Mouse (Mus musculus): Measurements from ENCODE around the gene Mta3. TPM values are rescaled to one million over a fixed set of nuclear protein-coding genes. Genes with fewer than 3 reads are reported as not detected.

Mta3 gene
- polyA plus RNA-seq, 1 experiment = 30.5 TPM

DNA sequence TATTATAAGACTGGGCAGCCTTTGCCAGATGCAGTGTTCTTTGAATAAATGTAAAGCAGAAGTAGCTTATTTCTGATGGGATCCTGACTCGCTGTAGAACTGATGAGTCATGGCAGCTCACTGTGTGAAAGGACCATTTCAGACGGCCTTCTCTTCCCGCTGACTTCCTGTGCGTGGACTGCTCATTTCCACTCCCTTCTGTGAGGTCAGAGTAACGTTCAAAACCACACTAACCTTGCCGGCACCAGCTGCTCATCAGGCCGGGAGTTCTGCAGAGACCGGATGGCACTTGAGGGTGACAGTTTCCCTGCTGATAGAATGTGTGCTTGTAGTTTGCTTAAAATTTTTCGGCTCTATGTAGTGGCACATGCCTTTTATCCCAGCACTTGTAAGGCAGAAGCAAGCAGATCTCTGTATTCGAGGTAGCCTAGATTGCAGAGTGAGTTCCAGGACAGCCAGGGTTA, 26.2 kb downstream of the Mta3 start:
- peak overlapping the region; percentile 53 for H3K27ac ChIP-seq (ENCODE audit: insufficient read depth, low read length)
- WGBS = 1% methylated on average over 10 of the region's 10 CpGs
- no peaks in the 10 kb centered on the region for H3K27me3 ChIP-seq (ENCODE audit: control insufficient read depth, insufficient read depth, low read length)
- no peak overlapping the region; the same call in 1 of the 2 replicates for H3K4me3 ChIP-seq (ENCODE audit: extremely low read depth, insufficient read depth, insufficient read length)
- TF ChIP-seq CTCF (IDR thresholded peaks at IDR 0.05; ENCODE audit: extremely low read depth, insufficient read depth, insufficient read length, insufficient replicate concordance) (no peak), POLR2A (IDR thresholded peaks at IDR 0.05; ENCODE audit: low read depth, low read length) (no peak)
- DNase-seq (ENCODE audit: low read depth in 1 of 2, low spot score in 2 of 2) = peak; percentile 54 to 72
- H3K36me3 ChIP-seq (ENCODE audit: control insufficient read depth, insufficient read depth, low read length) = no peaks in the 10 kb centered on the region
- H3K4me1 ChIP-seq (ENCODE audit: control insufficient read depth, insufficient read depth, insufficient read length) = peaks cover 16% of the 10 kb centered on the region; the same call in 1 of the 2 replicates

DNA sequence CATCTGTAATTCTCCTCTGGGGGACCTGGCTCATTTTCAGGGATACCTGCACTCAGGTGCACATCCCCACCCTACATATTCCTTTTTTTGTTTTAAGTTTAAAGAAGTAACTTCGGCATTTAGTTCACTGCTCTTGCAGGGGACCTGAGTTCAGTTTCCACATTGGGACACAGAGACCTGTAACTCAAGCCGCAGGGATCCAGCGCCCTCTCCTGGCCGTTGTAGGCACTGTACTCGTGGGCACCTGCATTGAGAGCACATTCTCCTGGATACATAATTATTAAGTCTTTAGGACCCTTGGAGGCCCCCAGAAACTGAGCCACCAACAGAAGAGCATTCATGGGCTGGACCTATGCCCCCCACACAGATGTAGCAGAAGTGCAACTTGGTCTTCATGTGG, 26.8 kb downstream of the Mta3 start:
- TF ChIP-seq POLR2A (IDR thresholded peaks at IDR 0.05; ENCODE audit: low read depth, low read length) (no peak), CTCF (IDR thresholded peaks at IDR 0.05; ENCODE audit: extremely low read depth, insufficient read depth, insufficient read length, insufficient replicate concordance) (peak; percentile 99)
- 23% methylated on average over 5 of the region's 5 CpGs for WGBS
- no peaks in the 10 kb centered on the region for H3K27me3 ChIP-seq (ENCODE audit: control insufficient read depth, insufficient read depth, low read length)
- no peak overlapping the region for H3K27ac ChIP-seq (ENCODE audit: insufficient read depth, low read length)
- DNase-seq (ENCODE audit: low read depth in 1 of 2, low spot score in 2 of 2) = peak; percentile 53 to 80
- peaks cover 16% of the 10 kb centered on the region; the same call in 1 of the 2 replicates for H3K4me1 ChIP-seq (ENCODE audit: control insufficient read depth, insufficient read depth, insufficient read length)
- no peaks in the 10 kb centered on the region for H3K36me3 ChIP-seq (ENCODE audit: control insufficient read depth, insufficient read depth, low read length)
- no peak overlapping the region for H3K4me3 ChIP-seq (ENCODE audit: extremely low read depth, insufficient read depth, insufficient read length)

- 79% methylated on average over 9 of the region's 9 CpGs for WGBS
- DNase-seq (ENCODE audit: low read depth in 1 of 2, low spot score in 2 of 2) = no peak
- H3K27me3 ChIP-seq (ENCODE audit: control insufficient read depth, insufficient read depth, low read length) = no peaks in the 10 kb centered on the region
- no peak overlapping the region for H3K4me3 ChIP-seq (ENCODE audit: extremely low read depth, insufficient read depth, insufficient read length)
- peaks cover 12% of the 10 kb centered on the region for H3K36me3 ChIP-seq (ENCODE audit: control insufficient read depth, insufficient read depth, low read length)
- TF ChIP-seq CTCF (IDR thresholded peaks at IDR 0.05; ENCODE audit: extremely low read depth, insufficient read depth, insufficient read length, insufficient replicate concordance) (no peak), POLR2A (IDR thresholded peaks at IDR 0.05; ENCODE audit: low read depth, low read length) (no peak)
- H3K4me1 ChIP-seq (ENCODE audit: control insufficient read depth, insufficient read depth, insufficient read length) = peaks cover 5% of the 10 kb centered on the region; the same call in 1 of the 2 replicates
- no peak overlapping the region for H3K27ac ChIP-seq (ENCODE audit: insufficient read depth, low read length)
These were observed 30.7 kb downstream of the Mta3 start for GRCm38 (mm10) chr17:83736701-83737100.

- Histone ChIP-seq H3K36me3 (ENCODE audit: control insufficient read depth, insufficient read depth, low read length) (peaks cover 12% of the 10 kb centered on the region), H3K27me3 (ENCODE audit: control insufficient read depth, insufficient read depth, low read length) (no peaks in the 10 kb centered on the region), H3K4me1 (ENCODE audit: control insufficient read depth, insufficient read depth, insufficient read length) (no peaks in the 10 kb centered on the region), H3K4me3 (ENCODE audit: extremely low read depth, insufficient read depth, insufficient read length) (no peak overlapping the region), H3K27ac (ENCODE audit: insufficient read depth, low read length) (no peak overlapping the region)
- no peak for DNase-seq (ENCODE audit: low read depth in 1 of 2, low spot score in 2 of 2)
- TF ChIP-seq POLR2A (IDR thresholded peaks at IDR 0.05; ENCODE audit: low read depth, low read length) = no peak
- no peak for TF ChIP-seq CTCF (IDR thresholded peaks at IDR 0.05; ENCODE audit: extremely low read depth, insufficient read depth, insufficient read length, insufficient replicate concordance)
- WGBS = 92% methylated on average over 8 of the region's 8 CpGs
These were observed 31.8 kb downstream of the Mta3 start for GRCm38 (mm10) chr17:83737775-83738174.

DNA sequence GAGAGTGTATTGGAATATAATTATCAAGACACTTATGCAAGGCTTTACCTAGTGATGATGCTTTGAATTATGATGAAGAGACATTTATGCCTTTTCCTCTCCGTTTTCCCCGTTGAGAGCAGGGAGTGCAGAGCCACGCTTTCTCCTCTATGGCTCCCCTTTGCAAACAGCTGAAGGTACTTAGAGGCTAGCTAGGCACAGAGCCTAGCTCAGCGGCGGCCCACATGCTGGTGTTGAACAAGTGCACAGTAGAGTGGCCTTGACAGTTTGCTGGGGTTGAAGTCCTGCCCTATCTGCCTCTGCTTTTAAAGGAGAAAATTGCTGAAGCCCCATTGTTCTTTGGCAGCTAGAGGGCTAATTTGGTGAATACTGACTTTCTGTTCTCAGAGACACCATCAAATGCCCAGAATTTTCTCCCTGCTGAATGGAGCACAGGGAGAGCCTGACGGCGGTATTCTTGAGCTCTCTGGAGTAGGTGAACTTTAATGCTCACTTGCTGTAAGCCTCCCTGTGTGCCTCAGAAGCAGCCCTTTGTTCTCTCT, 34.2 kb downstream of the Mta3 start:
- H3K36me3 ChIP-seq (ENCODE audit: control insufficient read depth, insufficient read depth, low read length) = peaks cover 14% of the 10 kb centered on the region
- TF ChIP-seq POLR2A (IDR thresholded peaks at IDR 0.05; ENCODE audit: low read depth, low read length) (no peak), CTCF (IDR thresholded peaks at IDR 0.05; ENCODE audit: extremely low read depth, insufficient read depth, insufficient read length, insufficient replicate concordance) (no peak)
- no peak overlapping the region for H3K27ac ChIP-seq (ENCODE audit: insufficient read depth, low read length)
- no peaks in the 10 kb centered on the region for H3K4me1 ChIP-seq (ENCODE audit: control insufficient read depth, insufficient read depth, insufficient read length)
- 92% methylated on average over 7 of the region's 7 CpGs for WGBS
- DNase-seq (ENCODE audit: low read depth in 1 of 2, low spot score in 2 of 2) = no peak
- no peaks in the 10 kb centered on the region for H3K27me3 ChIP-seq (ENCODE audit: control insufficient read depth, insufficient read depth, low read length)
- no peak overlapping the region for H3K4me3 ChIP-seq (ENCODE audit: extremely low read depth, insufficient read depth, insufficient read length)

- TF ChIP-seq POLR2A (IDR thresholded peaks at IDR 0.05; ENCODE audit: low read depth, low read length) = no peak
- no peak for TF ChIP-seq CTCF (IDR thresholded peaks at IDR 0.05; ENCODE audit: extremely low read depth, insufficient read depth, insufficient read length, insufficient replicate concordance)
- peaks cover 16% of the 10 kb centered on the region for H3K36me3 ChIP-seq (ENCODE audit: control insufficient read depth, insufficient read depth, low read length)
- H3K4me3 ChIP-seq (ENCODE audit: extremely low read depth, insufficient read depth, insufficient read length) = no peak overlapping the region
- no peak for DNase-seq (ENCODE audit: low read depth in 1 of 2, low spot score in 2 of 2)
- H3K27me3 ChIP-seq (ENCODE audit: control insufficient read depth, insufficient read depth, low read length) = no peaks in the 10 kb centered on the region
- 96% methylated on average over 6 of the region's 6 CpGs for WGBS
- no peaks in the 10 kb centered on the region for H3K4me1 ChIP-seq (ENCODE audit: control insufficient read depth, insufficient read depth, insufficient read length)
- H3K27ac ChIP-seq (ENCODE audit: insufficient read depth, low read length) = no peak overlapping the region
These were observed 35.3 kb downstream of the Mta3 start for GRCm38 (mm10) chr17:83741243-83741642.

DNA sequence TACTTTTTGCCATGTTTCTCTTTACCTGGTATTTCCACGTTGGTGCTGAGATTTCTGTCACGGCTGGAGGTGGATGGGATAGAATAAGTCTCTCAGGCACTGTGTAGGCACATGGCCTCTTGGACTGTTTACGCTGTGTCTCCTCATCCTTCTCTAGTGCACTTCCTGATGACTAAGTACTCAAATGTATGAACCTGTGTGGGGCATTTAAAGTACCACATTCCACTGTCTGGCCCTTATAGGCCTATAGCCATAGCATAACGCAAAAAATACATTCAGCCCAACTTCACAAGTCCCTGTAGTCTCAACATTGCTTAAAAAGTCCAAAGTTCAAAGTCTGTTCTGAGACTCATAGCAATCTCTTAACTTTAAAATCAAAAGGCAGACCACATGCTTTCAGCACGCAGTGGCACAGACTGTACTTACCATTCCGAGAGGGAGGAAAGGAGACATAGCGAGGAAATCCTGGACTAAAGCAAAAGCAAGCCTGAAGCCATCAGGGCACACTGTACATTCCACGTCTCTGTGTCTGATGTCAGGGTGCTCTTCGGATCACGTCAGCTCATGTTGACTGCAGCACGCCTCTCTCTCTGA, 38.4 kb downstream of the Mta3 start:
- WGBS = 95% methylated on average over 11 of the region's 11 CpGs
- Histone ChIP-seq H3K4me1 (ENCODE audit: control insufficient read depth, insufficient read depth, insufficient read length) (no peaks in the 10 kb centered on the region), H3K4me3 (ENCODE audit: extremely low read depth, insufficient read depth, insufficient read length) (no peak overlapping the region), H3K27me3 (ENCODE audit: control insufficient read depth, insufficient read depth, low read length) (no peaks in the 10 kb centered on the region), H3K36me3 (ENCODE audit: control insufficient read depth, insufficient read depth, low read length) (peaks cover 11% of the 10 kb centered on the region), H3K27ac (ENCODE audit: insufficient read depth, low read length) (no peak overlapping the region)
- TF ChIP-seq POLR2A (IDR thresholded peaks at IDR 0.05; ENCODE audit: low read depth, low read length) = no peak
- TF ChIP-seq CTCF (IDR thresholded peaks at IDR 0.05; ENCODE audit: extremely low read depth, insufficient read depth, insufficient read length, insufficient replicate concordance) = no peak
- DNase-seq (ENCODE audit: low read depth in 1 of 2, low spot score in 2 of 2) = no peak
